ENCODE assay signal across 8 mouse cellular contexts in the genomic region with DNA sequence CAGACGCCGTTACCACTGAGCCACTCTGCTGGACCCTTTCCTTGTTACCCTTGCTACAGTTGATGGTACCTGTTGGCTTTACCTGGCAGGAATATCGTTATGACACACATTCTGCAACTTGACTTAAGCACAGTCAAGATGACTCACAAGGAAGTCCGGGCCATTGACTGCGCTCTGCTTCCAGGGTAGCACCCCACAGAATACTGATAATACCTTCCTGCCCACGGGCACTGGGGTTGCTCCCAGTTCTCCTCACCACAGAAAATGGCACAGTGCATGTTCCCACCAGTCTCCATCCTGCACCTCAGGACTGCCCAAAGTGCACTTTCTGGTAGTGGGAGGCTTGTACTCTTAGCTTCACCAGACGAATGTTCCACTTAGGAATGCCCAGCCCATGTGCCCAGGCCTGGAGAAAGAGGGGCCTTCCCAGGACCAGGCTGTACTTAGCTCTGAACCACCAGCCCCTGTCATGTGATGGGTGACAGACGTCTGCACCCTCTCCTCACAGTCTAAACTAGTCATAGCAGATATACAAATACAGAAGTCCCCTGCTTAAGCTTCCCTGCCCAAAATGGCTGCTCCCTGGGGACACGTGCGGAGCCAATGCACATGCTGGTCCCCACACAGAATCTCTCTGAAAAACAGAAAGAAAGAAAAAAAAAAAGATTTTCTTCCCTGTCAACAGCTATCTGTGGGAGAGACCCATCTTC. TPM values are rescaled to one million over a fixed set of nuclear protein-coding genes. Genes with fewer than 3 reads are reported as not detected.
A peak's percentile ranks its signal among the peaks of the same experiment; 100 is the strongest.
DNase-seq lines count a peak whose midpoint lies in the region; ATAC-seq and TF ChIP-seq lines count a peak whose summit lies in the region.

No protein-coding gene starts in this region.

- no peak for DNase-seq in kidney, adult 11 months
- no peak for DNase-seq in neural tube, embryonic 10.5 days (ENCODE audit: extremely low spot score, low spot score)
- DNase-seq in heart, postnatal 0 days (ENCODE audit: low spot score), result peak; percentile 41
- no peak for DNase-seq in right cerebral cortex, adult 18-20 months
- DNase-seq in layer of hippocampus, postnatal 14 days (ENCODE audit: low spot score in 2 of 2), result no peak

- peak overlapping the region; percentile 85 for H3K27ac ChIP-seq in kidney, embryonic 15.5 days
- H3K27ac ChIP-seq in neural tube, embryonic 13.5 days (replicated peaks), result 0 out of 2 replicates have a peak overlapping the region, but pooled peaks have one; percentile 77
- peak overlapping the region; percentile 91 for H3K27ac ChIP-seq in heart, postnatal 0 days (ENCODE audit: low read depth)
- H3K27ac ChIP-seq in stomach, embryonic 15.5 days, result peak overlapping the region; percentile 90

- no peaks in the 10 kb centered on the region for H3K9me3 ChIP-seq in kidney, embryonic 15.5 days (replicated peaks)
- H3K9me3 ChIP-seq in neural tube, embryonic 13.5 days, result no peaks in the 10 kb centered on the region
- no peaks in the 10 kb centered on the region for H3K9me3 ChIP-seq in heart, postnatal 0 days (replicated peaks; ENCODE audit: control insufficient read depth, low read length)
- H3K9me3 ChIP-seq in stomach, embryonic 15.5 days, result no peaks in the 10 kb centered on the region

- no peak overlapping the region for H3K9ac ChIP-seq in kidney, embryonic 15.5 days
- no peak overlapping the region for H3K9ac ChIP-seq in neural tube, embryonic 13.5 days
- H3K9ac ChIP-seq in heart, postnatal 0 days (replicated peaks; ENCODE audit: low read depth, low read length), result no peak overlapping the region
- H3K9ac ChIP-seq in stomach, embryonic 15.5 days, result no peak overlapping the region

- H3K4me3 ChIP-seq in kidney, embryonic 15.5 days (replicated peaks), result no peak overlapping the region
- no peak overlapping the region for H3K4me3 ChIP-seq in neural tube, embryonic 13.5 days
- H3K4me3 ChIP-seq in heart, postnatal 0 days (ENCODE audit: low read depth, low read length), result no peak overlapping the region
- H3K4me3 ChIP-seq in stomach, embryonic 15.5 days (replicated peaks), result no peak overlapping the region

- TF ChIP-seq EP300 in heart, postnatal 0 days (IDR thresholded peaks at IDR 0.05; ENCODE audit: low read depth), result no peak

- ATAC-seq in kidney, embryonic 15.5 days (replicated peaks; ENCODE audit: low FRiP score), result no peak
- no peak for ATAC-seq in neural tube, embryonic 13.5 days (ENCODE audit: low read depth)
- ATAC-seq in heart, postnatal 0 days (ENCODE audit: insufficient read depth, low read depth), result peak; percentile 57
- no peak for ATAC-seq in stomach, embryonic 15.5 days (ENCODE audit: insufficient read depth, low FRiP score, low read depth)

- WGBS in kidney, embryonic 15.5 days, result 79% methylated on average over 10 of the region's 10 CpGs
- WGBS in neural tube, embryonic 13.5 days, result 87% methylated on average over 10 of the region's 10 CpGs
- WGBS in heart, postnatal 0 days, result 59% methylated on average over 10 of the region's 10 CpGs
- WGBS in stomach, embryonic 15.5 days, result 69% methylated on average over 10 of the region's 10 CpGs

- no peak for TF ChIP-seq CTCF in heart, postnatal 0 days (IDR thresholded peaks at IDR 0.05; ENCODE audit: low read depth)

- peaks cover 54% of the 10 kb centered on the region for H3K4me1 ChIP-seq in kidney, embryonic 15.5 days
- peaks cover 51% of the 10 kb centered on the region for H3K4me1 ChIP-seq in neural tube, embryonic 13.5 days (replicated peaks)
- H3K4me1 ChIP-seq in heart, postnatal 0 days (ENCODE audit: control insufficient read depth, insufficient read depth), result peaks cover 59% of the 10 kb centered on the region
- peaks cover 46% of the 10 kb centered on the region for H3K4me1 ChIP-seq in stomach, embryonic 15.5 days

- H3K4me2 ChIP-seq in kidney, embryonic 15.5 days, result no peak overlapping the region
- no peak overlapping the region for H3K4me2 ChIP-seq in neural tube, embryonic 13.5 days
- no peak overlapping the region for H3K4me2 ChIP-seq in heart, postnatal 0 days (ENCODE audit: low read depth, low read length)
- H3K4me2 ChIP-seq in stomach, embryonic 15.5 days, result no peak overlapping the region

- H3K36me3 ChIP-seq in kidney, embryonic 15.5 days, result no peaks in the 10 kb centered on the region
- H3K36me3 ChIP-seq in neural tube, embryonic 13.5 days, result no peaks in the 10 kb centered on the region
- H3K36me3 ChIP-seq in heart, postnatal 0 days (replicated peaks; ENCODE audit: control insufficient read depth, insufficient read depth, low read length), result no peaks in the 10 kb centered on the region
- H3K36me3 ChIP-seq in stomach, embryonic 15.5 days, result no peaks in the 10 kb centered on the region

- H3K27me3 ChIP-seq in kidney, embryonic 15.5 days, result no peaks in the 10 kb centered on the region
- no peaks in the 10 kb centered on the region for H3K27me3 ChIP-seq in neural tube, embryonic 13.5 days
- no peaks in the 10 kb centered on the region for H3K27me3 ChIP-seq in heart, postnatal 0 days (ENCODE audit: control insufficient read depth, insufficient read depth, low read length)
- no peaks in the 10 kb centered on the region for H3K27me3 ChIP-seq in stomach, embryonic 15.5 days (replicated peaks)

RNA-seq across cellular contexts. Expression of a gene that starts 52.1 kb away (rescaled TPM):
- 2.6 and 3.3 TPM in 2 replicates for polyA plus RNA-seq in kidney, embryonic 15.5 days (2015; fragmentation: Nextera tagmentation; extraction: Ambion mirVana)
- 4.6 and 4.8 TPM in 2 replicates for polyA plus RNA-seq in neural tube, embryonic 13.5 days (2015; fragmentation: Nextera tagmentation; extraction: Ambion mirVana)
- 7.7 and 15.2 TPM in 2 replicates for total RNA-seq in heart, postnatal 0 days (2014; rRNA removed; ENCODE audit: low replicate concordance)
- polyA plus RNA-seq in heart, postnatal 0 days (2015; fragmentation: Nextera tagmentation; extraction: Ambion mirVana), result 1.3 and 1.5 TPM in 2 replicates
- polyA plus RNA-seq in stomach, embryonic 15.5 days (2015; fragmentation: Nextera tagmentation; extraction: Ambion mirVana), result 2.8 and 3.2 TPM in 2 replicates
- total RNA-seq in layer of hippocampus, postnatal 14 days (2021), result 100 to 1,000 TPM; 154 to 158 TPM
